Mouse (Mus musculus) liver, adult 2 months (tissue): ENCODE data around the gene Dcpp1.

Source experiments
- CTCF ChIP-seq: fragments of 200-500 bp; IDR thresholded peaks from 2 replicates; pipeline ENCODE4 v1.5.1; 2011; ENCODE audit warnings: low read depth, low read length, control low read depth
- POLR2A ChIP-seq: fragments of 200-500 bp; IDR thresholded peaks from 2 replicates; pipeline ENCODE4 v1.6.1; 2011; ENCODE audit warnings: low read length, control low read depth; ENCODE audit not compliant: insufficient read depth; ENCODE audit errors: extremely low read depth

DNA sequence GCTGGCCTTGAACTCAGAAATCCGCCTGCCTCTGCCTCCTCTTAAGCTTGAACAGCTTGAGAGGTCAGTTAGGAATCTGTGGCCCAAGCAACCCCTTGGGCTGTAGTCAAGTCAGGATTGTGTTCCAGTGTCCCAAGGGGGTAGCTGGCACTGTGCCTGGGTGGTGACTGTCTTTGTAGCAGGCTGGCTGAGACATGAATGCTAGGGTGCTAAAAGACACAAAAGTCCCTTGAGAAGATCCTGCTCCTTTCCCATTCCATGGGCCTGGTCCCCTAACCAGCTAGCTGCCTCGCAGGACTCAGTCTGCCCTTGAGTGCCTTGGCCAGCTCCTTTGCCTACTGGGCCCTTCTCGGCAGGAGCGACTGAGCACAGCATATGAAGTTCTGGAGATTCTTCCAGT, 17.8 kb upstream of the Dcpp1 start:
- TF ChIP-seq POLR2A: no peak
- TF ChIP-seq CTCF: no peak
